Mouse (Mus musculus) spleen, postnatal 4 days (tissue): ENCODE measurements around the gene Map1b.

Source experiments
- DNase-seq, 2 experiments: peaks; one replicate each; pipeline ENCODE4 v3.0.0; 2022; ENCODE audit warnings: low spot score in 2 of 2

Gene Map1b

DNA sequence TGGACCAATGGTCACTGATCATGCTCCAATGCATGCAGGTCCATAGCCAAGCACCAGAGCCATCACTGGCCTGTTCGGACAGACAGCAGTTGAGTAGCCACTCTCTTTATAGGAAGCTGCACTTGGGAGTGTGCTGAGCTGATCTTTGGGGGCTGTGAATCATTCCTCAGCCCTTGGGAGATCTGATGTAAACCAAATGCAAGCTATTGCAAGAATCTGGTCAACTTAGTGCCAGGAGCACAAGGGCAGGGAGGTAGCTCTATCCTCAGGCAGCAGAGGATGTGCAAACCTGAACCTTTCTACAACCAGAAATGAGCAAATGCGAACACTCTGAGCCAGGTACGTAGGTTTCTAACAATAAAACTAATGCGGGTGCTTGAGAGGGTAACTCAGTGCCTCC is 26.3 kb downstream of the Map1b start:
- DNase-seq: no peak

GRCm38 (mm10) chr13:99489175-99489574 is 27.2 kb downstream of the Map1b start:
- DNase-seq: no peak

DNA sequence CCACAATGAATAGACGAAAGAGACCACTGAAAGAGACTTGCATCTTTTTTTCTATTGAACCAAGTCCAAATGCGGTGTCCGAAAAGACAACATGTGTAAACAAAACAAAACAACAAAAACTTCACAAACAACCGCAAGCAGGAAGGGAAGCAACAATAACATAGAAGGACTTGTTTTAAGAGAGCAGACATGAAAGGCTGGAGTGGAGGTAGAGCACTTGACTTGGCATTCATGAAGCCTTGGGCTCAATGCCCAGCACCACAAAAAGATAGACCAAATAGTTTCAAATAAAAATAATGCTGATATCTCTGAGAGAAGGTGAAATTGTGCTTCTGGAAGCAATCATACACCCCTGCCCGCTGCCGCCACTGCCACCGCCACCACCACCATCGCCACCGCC is 30.5 kb downstream of the Map1b start:
- no peak for DNase-seq

- no peak for DNase-seq
Observed at GRCm38 (mm10) chr13:99485331-99485733, 31.0 kb downstream of the Map1b start.

DNA sequence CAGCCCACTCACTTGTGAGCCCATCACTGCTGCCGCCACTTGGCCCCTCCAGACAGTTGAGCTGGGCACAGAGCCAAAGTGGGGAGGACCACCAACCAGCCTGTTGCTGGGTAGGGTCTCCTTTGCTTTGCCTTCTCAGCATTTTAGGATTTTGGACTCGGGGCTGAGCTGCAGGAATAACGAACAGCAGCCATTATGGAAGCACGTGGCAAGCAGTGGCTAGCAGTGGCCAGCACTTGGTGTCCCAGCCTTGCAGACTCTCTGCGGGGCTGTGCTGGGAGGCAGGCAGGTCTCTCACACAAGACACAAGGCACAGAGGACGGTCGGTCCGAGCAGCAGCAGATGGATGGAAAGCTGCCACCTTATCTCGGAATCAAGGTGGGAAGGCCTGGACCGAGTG is 31.4 kb downstream of the Map1b start:
- no peak for DNase-seq

- no peak for DNase-seq
Observed at GRCm38 (mm10) chr13:99483433-99483832, 32.9 kb downstream of the Map1b start.

DNA sequence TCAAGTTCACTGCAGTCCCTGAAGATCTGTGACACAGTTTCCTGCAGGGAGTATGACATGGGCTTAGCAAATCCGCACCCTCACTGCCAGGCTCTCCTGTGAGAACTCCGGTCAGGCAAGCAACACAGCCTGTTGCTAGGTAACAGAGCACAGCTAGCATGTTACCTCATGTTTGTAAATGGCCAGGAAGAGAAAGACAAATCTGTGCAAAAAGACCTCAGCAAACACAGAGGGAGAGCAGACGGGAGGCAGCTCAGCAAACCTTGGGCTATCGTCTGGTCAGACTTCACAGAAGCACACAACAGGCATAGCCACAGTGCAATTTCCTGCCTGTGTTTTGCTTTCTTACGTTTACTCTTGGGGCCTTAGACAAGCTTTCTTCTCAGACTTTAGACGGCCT is 40.9 kb downstream of the Map1b start:
- no peak for DNase-seq

GRCm38 (mm10) chr13:99475033-99475432 is 41.3 kb downstream of the Map1b start:
- DNase-seq: no peak

- DNase-seq: no peak
Observed at GRCm38 (mm10) chr13:99474108-99474507, 42.2 kb downstream of the Map1b start.

GRCm38 (mm10) chr13:99472028-99472427 is 44.3 kb downstream of the Map1b start:
- no peak for DNase-seq

- no peak for DNase-seq
Observed at GRCm38 (mm10) chr13:99470084-99470483, 46.3 kb downstream of the Map1b start.

DNA sequence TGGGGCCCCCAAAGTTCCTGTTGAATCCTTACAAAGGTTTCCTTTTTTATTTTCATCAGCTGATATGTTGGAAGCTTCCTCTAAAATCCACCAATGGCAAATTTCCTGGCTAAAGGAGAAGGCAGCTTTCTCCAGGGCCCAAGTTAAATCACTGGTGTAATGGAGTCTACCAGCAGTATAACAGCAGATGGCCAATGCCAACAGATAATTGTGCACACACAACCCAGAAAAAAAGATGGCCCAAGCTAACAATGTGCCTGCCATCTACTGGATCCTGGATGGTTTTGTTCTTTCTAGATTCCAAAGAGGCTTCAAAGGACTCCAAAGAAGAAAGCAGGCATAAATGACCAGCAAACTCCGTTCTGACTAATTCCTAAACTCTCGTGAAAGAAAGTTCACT is 48.1 kb downstream of the Map1b start:
- no peak for DNase-seq

GRCm38 (mm10) chr13:99466811-99467315 is 49.5 kb downstream of the Map1b start:
- DNase-seq: no peak

DNA sequence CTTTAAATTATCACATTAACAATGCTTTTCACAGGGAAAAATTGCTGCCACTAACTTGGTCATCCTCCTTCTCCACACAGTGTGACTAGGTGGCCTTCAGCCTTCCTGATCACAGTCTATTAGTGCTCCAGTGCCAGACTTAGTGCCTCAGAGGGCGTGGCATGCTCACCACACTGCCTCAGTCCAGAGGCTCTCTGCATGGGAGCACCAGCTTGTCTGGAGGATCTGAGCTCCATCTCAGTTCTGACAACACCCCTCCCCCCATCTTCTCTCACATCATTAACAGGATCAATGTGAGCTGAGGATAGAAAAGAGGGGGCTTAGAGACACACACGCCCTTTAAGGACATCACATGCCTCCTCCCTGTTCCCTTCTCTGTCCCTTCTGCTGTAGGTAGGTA is 50.3 kb downstream of the Map1b start:
- DNase-seq: no peak

GRCm38 (mm10) chr13:99464551-99464950 is 51.8 kb downstream of the Map1b start:
- no peak for DNase-seq

- no peak for DNase-seq
Observed at GRCm38 (mm10) chr13:99461886-99462285, 54.5 kb downstream of the Map1b start.

DNA sequence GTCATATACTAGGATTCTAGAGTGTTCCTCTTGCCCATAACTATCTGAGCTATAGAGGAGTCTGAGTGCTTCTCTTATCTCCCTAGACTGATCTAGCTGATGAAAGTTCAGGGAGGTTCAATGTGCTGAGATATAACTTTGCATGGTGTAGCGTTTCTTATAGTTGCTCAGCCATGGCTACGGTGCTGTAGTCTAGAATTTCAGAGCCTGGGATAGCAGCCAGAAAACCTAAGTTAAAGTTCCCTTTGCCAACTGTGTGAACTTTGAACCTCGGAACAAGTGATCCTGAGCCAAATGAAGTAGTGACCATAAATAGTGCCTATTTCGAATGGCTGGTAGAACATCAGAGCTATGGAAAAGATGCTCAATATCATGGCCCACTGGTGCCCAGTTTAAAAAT is 56.7 kb downstream of the Map1b start:
- no peak for DNase-seq

DNA sequence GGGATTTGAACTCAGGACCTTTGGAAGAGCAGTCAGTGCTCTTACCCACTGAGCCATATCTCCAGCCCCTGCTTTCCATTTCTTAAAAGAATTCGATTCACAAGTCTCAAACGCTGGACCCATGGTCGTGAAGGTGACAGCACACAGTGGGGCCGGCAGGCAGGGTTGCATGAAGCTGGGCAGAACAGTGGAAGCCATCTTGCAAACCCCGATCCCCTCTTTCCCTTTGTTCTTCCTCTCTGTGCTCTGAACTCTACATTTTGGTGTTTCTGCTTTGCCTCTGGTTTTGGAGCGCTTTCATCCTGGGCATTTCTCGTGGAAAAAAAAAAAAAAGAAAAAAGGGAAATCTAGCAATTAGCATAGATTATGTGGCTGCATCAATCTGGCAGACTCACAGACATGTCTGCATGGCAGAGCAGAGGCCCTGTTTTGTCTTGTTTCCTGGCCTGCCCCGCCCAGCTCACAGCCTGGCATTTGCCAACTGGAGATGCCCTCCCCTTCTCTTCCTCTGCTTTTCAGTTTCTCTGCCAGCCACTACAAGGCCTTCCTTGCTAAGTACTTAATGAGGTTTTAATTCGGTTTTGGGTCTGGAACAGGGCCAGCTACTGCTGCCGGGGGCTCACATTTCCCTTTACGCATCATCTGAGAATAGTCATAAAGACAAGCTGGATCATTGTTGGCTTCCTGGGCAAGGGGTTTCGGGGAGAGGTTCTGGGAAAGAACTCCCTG is 57.5 kb downstream of the Map1b start:
- no peak for DNase-seq

DNA sequence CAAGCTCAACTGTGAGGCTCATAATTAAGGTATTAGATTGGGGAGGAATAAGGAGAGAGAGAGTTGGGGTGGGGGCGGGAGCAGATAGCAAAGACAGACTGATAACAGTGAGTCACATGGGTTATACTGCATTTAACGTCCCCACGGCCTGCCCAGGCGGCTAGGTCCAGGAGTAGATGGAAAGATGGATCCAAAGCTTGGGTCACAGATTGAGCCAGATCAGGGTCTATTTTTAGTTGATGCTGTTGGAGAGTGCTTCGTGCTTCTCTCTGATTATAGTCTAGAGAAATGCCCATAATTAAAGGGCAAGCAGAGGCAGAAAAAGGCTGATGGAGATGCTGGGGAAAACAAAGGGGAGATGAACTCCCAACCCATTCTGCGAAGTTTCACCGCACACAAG is 61.4 kb downstream of the Map1b start:
- no peak for DNase-seq

GRCm38 (mm10) chr13:99452444-99452843 is 63.9 kb downstream of the Map1b start:
- DNase-seq: no peak

DNA sequence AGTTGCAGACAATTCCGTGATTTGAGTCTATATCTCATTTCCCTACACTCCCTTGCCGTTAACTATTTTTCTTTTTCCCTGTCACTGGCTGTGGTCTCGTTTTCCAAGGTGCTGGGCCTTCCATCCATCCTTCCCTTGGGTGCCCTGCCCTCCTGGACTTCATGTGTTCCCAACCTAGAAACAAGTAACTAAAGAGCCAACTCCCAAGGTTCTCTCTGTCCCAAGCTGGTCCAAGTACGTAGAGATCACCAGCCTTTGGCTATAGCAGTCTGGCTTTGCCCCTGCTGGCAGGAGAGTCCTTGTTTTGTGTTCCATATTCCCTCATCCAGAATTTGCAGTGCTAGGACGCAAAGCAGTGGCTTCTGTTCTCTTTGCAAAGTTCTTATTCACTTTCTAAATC is 65.1 kb downstream of the Map1b start:
- DNase-seq: no peak

- no peak for DNase-seq
Observed at GRCm38 (mm10) chr13:99450766-99451165, 65.6 kb downstream of the Map1b start.

DNA sequence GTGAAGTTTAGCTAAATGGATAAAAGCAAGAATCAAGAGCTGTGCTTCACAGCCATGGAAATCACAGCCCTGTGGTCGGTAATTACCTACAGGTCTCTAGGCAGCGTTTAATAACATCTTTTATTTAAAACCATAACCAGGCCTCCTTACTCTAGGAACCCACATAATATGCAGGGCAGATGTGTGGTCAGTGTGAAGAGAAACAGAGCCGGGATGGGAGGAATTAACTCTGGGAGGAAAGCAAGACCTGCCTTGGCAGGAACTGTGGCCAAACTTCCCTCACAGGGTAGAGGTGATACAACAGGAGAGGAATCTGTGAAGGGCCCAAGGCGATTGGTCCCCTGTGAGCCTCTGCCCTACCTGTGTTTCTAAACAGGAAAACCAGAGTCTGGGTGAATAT is 66.8 kb downstream of the Map1b start:
- DNase-seq: no peak

DNA sequence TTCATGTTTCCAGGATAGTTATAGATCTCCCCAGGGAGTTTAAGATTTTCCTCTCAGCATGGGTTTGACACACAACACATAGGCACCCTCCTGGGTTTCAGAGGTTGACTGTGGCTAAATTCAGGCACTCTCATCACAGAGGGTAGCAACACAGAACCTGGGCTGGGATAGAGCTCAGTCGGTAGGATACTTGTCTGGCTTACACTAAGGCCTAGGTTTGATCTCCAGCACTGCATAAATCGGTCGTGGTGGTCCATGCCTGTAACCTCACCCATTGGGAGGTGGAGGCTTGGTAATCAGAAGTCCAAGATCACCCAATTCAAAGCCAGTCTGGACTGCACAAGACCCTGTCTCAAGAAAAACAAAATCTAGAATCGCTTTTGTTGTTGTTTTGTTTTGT is 68.1 kb downstream of the Map1b start:
- no peak for DNase-seq
